Mouse (Mus musculus): ENCODE data around the gene H2-T23. TPM values are rescaled to one million over a fixed set of nuclear protein-coding genes. Genes with fewer than 3 reads are reported as not detected.
"Not testable (repeated sequence)": the region's sequence is repeated elsewhere in the genome, so short reads cannot be mapped to it uniquely, and the experiment has no call there.

The H2-T23 gene
- 1 to 10 TPM; 3.0 to 3.6 TPM for total RNA-seq (2021)
- long read RNA-seq, experiment 1, partial matches to known transcripts: 1 of 5 reads
- long read RNA-seq, experiment 1, other reads (novel, unspliced or antisense): 2 of 5 reads
- long read RNA-seq, experiment 2, partial matches to known transcripts: 2 of 6 reads
- long read RNA-seq, experiment 2, other reads (novel, unspliced or antisense): 0 of 6 reads

- peak; percentile 7 to 33 for DNase-seq (ENCODE audit: low spot score in 2 of 2)
These were observed at the start of gene H2-T23 for GRCm38 (mm10) chr17:36032351-36032875. TSS of gene H2-T23 (minus strand) at chr17:36032855.

GRCm38 (mm10) chr17:36081901-36082300 is 49.2 kb upstream of the H2-T23 start:
- not testable (repeated sequence) for DNase-seq (ENCODE audit: low spot score in 2 of 2)

- peak; percentile 81 to 91 for DNase-seq (ENCODE audit: low spot score in 2 of 2)
These were observed 28.2 kb upstream of the H2-T23 start for GRCm38 (mm10) chr17:36060829-36061228.

- DNase-seq (ENCODE audit: low spot score in 2 of 2): not testable (repeated sequence)
These were observed 25.7 kb upstream of the H2-T23 start, which contains the start of gene Gm11127 for GRCm38 (mm10) chr17:36058362-36058761. TSS of gene Gm11127 (minus strand) at chr17:36058371.

- not testable (repeated sequence) for DNase-seq (ENCODE audit: low spot score in 2 of 2)
These were observed 25.3 kb upstream of the H2-T23 start for GRCm38 (mm10) chr17:36057927-36058326.

- DNase-seq (ENCODE audit: low spot score in 2 of 2): no peak
These were observed 10.6 kb upstream of the H2-T23 start for GRCm38 (mm10) chr17:36043286-36043685.

- DNase-seq (ENCODE audit: low spot score in 2 of 2): peak; percentile 58 to 91
These were observed 10.0 kb upstream of the H2-T23 start, which contains the start of the genes H2-T22 and Gm6034 for GRCm38 (mm10) chr17:36042610-36043169. TSS of gene H2-T22 (minus strand) at chr17:36042747. TSS of gene Gm6034 (plus strand) at chr17:36042961.

GRCm38 (mm10) chr17:36042055-36042454 is 9.4 kb upstream of the H2-T23 start:
- not testable (repeated sequence) for DNase-seq (ENCODE audit: low spot score in 2 of 2)

GRCm38 (mm10) chr17:36040604-36041003 is 7.9 kb upstream of the H2-T23 start:
- DNase-seq (ENCODE audit: low spot score in 2 of 2): not testable (repeated sequence)

- DNase-seq (ENCODE audit: low spot score in 2 of 2): not testable (repeated sequence)
These were observed 3.5 kb upstream of the H2-T23 start for GRCm38 (mm10) chr17:36036126-36036525.

GRCm38 (mm10) chr17:36035010-36035638 is 2.5 kb upstream of the H2-T23 start:
- peak; percentile 28 to 51 for DNase-seq (ENCODE audit: low spot score in 2 of 2)

- DNase-seq (ENCODE audit: low spot score in 2 of 2): not testable (repeated sequence)
These were observed 1.9 kb upstream of the H2-T23 start for GRCm38 (mm10) chr17:36034524-36034923.

- DNase-seq (ENCODE audit: low spot score in 2 of 2): peak in 1 of 2 experiments; percentile 52
These were observed 898 bp downstream of the H2-T23 start for GRCm38 (mm10) chr17:36031583-36032331.

- not testable (repeated sequence) for DNase-seq (ENCODE audit: low spot score in 2 of 2)
These were observed 1.7 kb downstream of the H2-T23 start for GRCm38 (mm10) chr17:36030703-36031582.

- not testable (repeated sequence) for DNase-seq (ENCODE audit: low spot score in 2 of 2)
These were observed 2.5 kb downstream of the H2-T23 start for GRCm38 (mm10) chr17:36030046-36030702.

GRCm38 (mm10) chr17:36028879-36029619 is 3.6 kb downstream of the H2-T23 start:
- DNase-seq (ENCODE audit: low spot score in 2 of 2): no peak

GRCm38 (mm10) chr17:36027663-36028062 is 5.0 kb downstream of the H2-T23 start:
- no peak for DNase-seq (ENCODE audit: low spot score in 2 of 2)

- no peak for DNase-seq (ENCODE audit: low spot score in 2 of 2)
These were observed 6.8 kb downstream of the H2-T23 start for GRCm38 (mm10) chr17:36025901-36026300.

GRCm38 (mm10) chr17:36025197-36025596 is 7.5 kb downstream of the H2-T23 start:
- no peak for DNase-seq (ENCODE audit: low spot score in 2 of 2)
